Mouse (Mus musculus) midbrain, postnatal 0 days (tissue): Measurements from ENCODE around the gene Soga3. TPM values are rescaled to one million over a fixed set of nuclear protein-coding genes. Genes with fewer than 3 reads are reported as not detected.

Experiments used
- ATAC-seq: fragments of 200-750 bp; cut with Nextera tagmentation; 2 replicates; pipeline ENCODE4 v1.8.0; 2017; ENCODE audit warnings: moderate number of reproducible peaks, mild to moderate bottlenecking, moderate TSS enrichment, moderate library complexity; ENCODE audit not compliant: low FRiP score
- DNase-seq: peaks from one replicate; pipeline ENCODE4 v3.0.0-alpha.2; 2015; ENCODE audit warnings: low spot score
- H3K27ac ChIP-seq: fragments of 300-500 bp; sonication (generic); 2 replicates; pipeline ENCODE4 v1.5.1; 2014; ENCODE audit warnings: low read depth, mild to moderate bottlenecking, low read length, mixed read lengths
- H3K27me3 ChIP-seq: fragments of 300-500 bp; sonication (generic); 2 replicates; pipeline ENCODE4 v1.6.1; 2014; ENCODE audit warnings: low read length, control low read depth, mixed read lengths; ENCODE audit not compliant: insufficient read depth
- H3K36me3 ChIP-seq: fragments of 300-500 bp; sonication (generic); 2 replicates; pipeline ENCODE4 v1.6.1; 2014; ENCODE audit warnings: low read length, control low read depth, mixed read lengths; ENCODE audit not compliant: insufficient read depth
- H3K4me1 ChIP-seq: fragments of 300-500 bp; sonication (generic); 2 replicates; pipeline ENCODE4 v1.6.1; 2014; ENCODE audit warnings: mild to moderate bottlenecking, control low read depth, antibody characterized with exemption, low read length, mixed read lengths; ENCODE audit not compliant: insufficient read depth
- H3K4me2 ChIP-seq: fragments of 300-500 bp; sonication (generic); 2 replicates; pipeline ENCODE4 v1.6.1; 2014; ENCODE audit warnings: low read depth, mild to moderate bottlenecking, low read length, mixed read lengths; ENCODE audit not compliant: poor library complexity, severe bottlenecking
- H3K4me3 ChIP-seq: fragments of 300-500 bp; sonication (generic); 2 replicates; pipeline ENCODE4 v1.5.1; 2014; ENCODE audit warnings: low read depth, mild to moderate bottlenecking, low read length, moderate library complexity
- H3K9ac ChIP-seq: fragments of 300-500 bp; sonication (generic); replicated peaks from 2 replicates; pipeline ENCODE4 v1.6.1; 2014; ENCODE audit warnings: mild to moderate bottlenecking, low read length, moderate library complexity, mixed read lengths; ENCODE audit not compliant: poor library complexity, severe bottlenecking
- H3K9me3 ChIP-seq: fragments of 300-500 bp; sonication (generic); 2 replicates; pipeline ENCODE4 v1.6.1; 2016; ENCODE audit warnings: low read length, control low read depth
- CTCF ChIP-seq: IDR thresholded peaks from 2 replicates; pipeline ENCODE4 v1.5.1; 2016; ENCODE audit warnings: antibody characterized with exemption, mild to moderate bottlenecking
- WGBS: fragments of 180-500 bp; shearing (Covaris S2); extraction: QIAGEN DNeasy Blood & Tissue Kit; methylation state at CpG from one replicate; pipeline ENCODE4 v1.1.7; 2014; 5-methylcytosine and 5-hydroxymethylcytosine counted together
- polyA plus RNA-seq: library from polyadenylated mRNA; unstranded; fragments of >200 nt; fragmentation: Nextera tagmentation; extraction: Ambion mirVana; gene quantifications from 2 replicates; pipeline ENCODE4 v1.2.1, GENCODE M21; 2015
- total RNA-seq: library from RNA; depleted of rRNA; stranded (reverse); fragments of >200 nt; gene quantifications from 2 replicates; pipeline ENCODE4 v1.2.3, GENCODE M21; 2014

The Soga3 gene
- total and polyA plus RNA-seq, 2 experiments from 2014 or later = 160 to 164 TPM

DNA sequence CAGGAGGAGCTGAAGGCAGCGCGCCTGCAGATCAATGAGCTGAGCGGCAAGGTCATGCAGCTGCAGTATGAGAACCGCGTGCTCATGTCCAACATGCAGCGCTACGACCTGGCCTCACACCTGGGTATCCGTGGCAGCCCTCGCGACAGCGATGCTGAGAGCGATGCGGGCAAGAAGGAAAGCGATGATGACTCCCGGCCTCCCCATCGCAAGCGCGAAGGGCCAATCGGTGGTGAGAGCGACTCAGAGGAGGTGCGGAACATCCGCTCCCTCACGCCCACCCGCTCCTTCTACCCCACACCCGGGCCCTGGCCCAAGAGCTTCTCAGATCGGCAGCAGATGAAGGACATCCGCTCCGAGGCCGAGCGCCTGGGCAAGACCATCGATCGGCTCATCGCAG is 53.2 kb downstream of the Soga3 start:
- Histone ChIP-seq H3K4me2 (no peak overlapping the region), H3K9ac (no peak overlapping the region), H3K27me3 (no peaks in the 10 kb centered on the region), H3K9me3 (no peaks in the 10 kb centered on the region), H3K4me1 (no peaks in the 10 kb centered on the region), H3K4me3 (no peak overlapping the region), H3K27ac (no peak overlapping the region), H3K36me3 (peaks cover 33% of the 10 kb centered on the region)
- ATAC-seq (peak; percentile 24; the same call in 1 of the 2 replicates), DNase-seq (no peak)
- WGBS = 98% methylated on average over 33 of the region's 33 CpGs
- no peak for TF ChIP-seq CTCF

DNA sequence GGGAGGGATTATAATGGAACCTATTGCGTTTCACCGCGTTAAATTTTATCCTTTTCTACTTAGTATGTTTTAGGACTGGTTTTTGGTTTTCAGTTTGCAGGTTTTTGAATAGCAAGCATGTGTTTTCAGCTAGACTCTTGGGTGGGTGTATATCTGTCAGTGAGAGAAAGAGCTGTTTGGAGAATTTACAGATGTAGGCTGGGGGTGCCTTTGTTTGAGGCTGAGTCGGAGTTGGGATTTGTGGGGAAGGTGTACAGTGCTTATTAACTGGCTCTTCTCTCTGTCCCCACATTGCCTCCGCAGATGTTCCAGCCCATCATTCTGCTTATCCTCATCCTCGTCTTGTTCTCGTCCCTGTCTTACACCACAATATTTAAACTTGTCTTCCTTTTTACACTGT is 55.0 kb downstream of the Soga3 start, which contains the start of gene Gm49353:
TSS of gene Gm49353 (plus strand) at position 313 of the 400 bp plus-strand sequence.
- Histone ChIP-seq H3K4me1 (no peaks in the 10 kb centered on the region), H3K36me3 (peaks cover 36% of the 10 kb centered on the region), H3K9me3 (no peaks in the 10 kb centered on the region), H3K4me2 (no peak within 1 kb of the TSS), H3K27ac (no peak within 1 kb of the TSS), H3K27me3 (no peaks in the 10 kb centered on the region), H3K4me3 (no peak within 1 kb of the TSS), H3K9ac (no peak within 1 kb of the TSS)
- ATAC-seq (no peak), DNase-seq (no peak)
- TF ChIP-seq CTCF = no peak
- 92% methylated on average over 7 of the region's 7 CpGs for WGBS

- ATAC-seq = no peak
- H3K27me3 ChIP-seq = no peaks in the 10 kb centered on the region
- peaks cover 36% of the 10 kb centered on the region for H3K36me3 ChIP-seq
- DNase-seq = no peak
- H3K4me2 ChIP-seq = no peak overlapping the region
- H3K4me1 ChIP-seq = no peaks in the 10 kb centered on the region
- H3K9me3 ChIP-seq = no peaks in the 10 kb centered on the region
- no peak overlapping the region for H3K9ac ChIP-seq
- WGBS = 85% methylated on average over 3 of the region's 3 CpGs
- H3K27ac ChIP-seq = no peak overlapping the region
- TF ChIP-seq CTCF = no peak
- no peak overlapping the region for H3K4me3 ChIP-seq
Observed at GRCm38 (mm10) chr10:29199835-29200234, 56.2 kb downstream of the Soga3 start.

DNA sequence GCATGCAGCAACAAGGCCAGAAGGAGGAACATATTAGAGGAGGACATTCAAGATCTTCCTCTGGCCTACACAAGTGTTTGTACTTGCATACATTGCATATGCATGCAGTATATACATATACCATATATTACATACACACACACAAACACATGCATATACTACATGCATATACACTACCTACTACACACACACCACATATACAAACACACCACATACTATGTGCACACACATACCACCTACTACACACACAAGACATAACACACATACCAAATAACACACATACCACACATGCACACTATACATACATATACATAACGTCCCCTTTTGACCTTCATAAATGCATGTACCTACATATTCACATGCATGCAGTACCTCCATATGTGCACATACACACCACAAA is 57.0 kb downstream of the Soga3 start:
- 92% methylated on average over 1 of the region's 1 CpGs for WGBS
- no peak overlapping the region for H3K9ac ChIP-seq
- DNase-seq (no peak), ATAC-seq (0 out of 2 replicates have a peak, but pooled peaks have one; percentile 21)
- H3K4me2 ChIP-seq = no peak overlapping the region
- H3K27me3 ChIP-seq = no peaks in the 10 kb centered on the region
- no peak overlapping the region for H3K27ac ChIP-seq
- H3K9me3 ChIP-seq = no peaks in the 10 kb centered on the region
- no peak for TF ChIP-seq CTCF
- no peaks in the 10 kb centered on the region for H3K4me1 ChIP-seq
- H3K36me3 ChIP-seq = peaks cover 36% of the 10 kb centered on the region
- no peak overlapping the region for H3K4me3 ChIP-seq

DNA sequence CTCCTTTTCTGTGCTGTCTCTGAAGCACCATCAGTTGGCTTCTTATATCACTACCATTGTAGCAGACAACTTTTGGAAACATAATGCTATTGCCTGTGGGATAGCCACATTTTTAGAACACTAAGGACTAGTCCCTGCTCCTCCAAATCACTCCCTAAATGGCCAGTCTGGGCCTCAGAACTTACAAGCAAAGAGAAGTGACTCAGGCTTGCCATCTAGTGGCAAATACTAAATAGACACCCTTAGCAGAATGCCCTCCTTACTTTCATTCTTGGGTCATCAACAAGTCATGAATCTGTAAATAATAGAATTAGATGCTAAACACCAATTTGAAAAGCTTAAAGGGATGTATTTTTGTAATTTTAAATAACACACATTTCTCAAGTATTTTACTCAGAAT is 63.1 kb downstream of the Soga3 start:
- Histone ChIP-seq H3K36me3 (peaks cover 6% of the 10 kb centered on the region; the same call in 1 of the 2 replicates), H3K9ac (no peak overlapping the region), H3K4me3 (no peak overlapping the region), H3K4me1 (no peaks in the 10 kb centered on the region), H3K27me3 (no peaks in the 10 kb centered on the region), H3K4me2 (no peak overlapping the region), H3K27ac (no peak overlapping the region), H3K9me3 (no peaks in the 10 kb centered on the region)
- DNase-seq = peak; percentile 75
- TF ChIP-seq CTCF = peak; percentile 89
- peak; percentile 79 for ATAC-seq

- H3K27me3 ChIP-seq = no peaks in the 10 kb centered on the region
- peaks cover 3% of the 10 kb centered on the region; the same call in 1 of the 2 replicates for H3K36me3 ChIP-seq
- H3K27ac ChIP-seq = no peak overlapping the region
- H3K4me3 ChIP-seq = no peak overlapping the region
- DNase-seq (no peak), ATAC-seq (no peak)
- no peak overlapping the region for H3K4me2 ChIP-seq
- no peak overlapping the region for H3K9ac ChIP-seq
- 50% methylated on average over 3 of the region's 3 CpGs for WGBS
- TF ChIP-seq CTCF = no peak
- no peaks in the 10 kb centered on the region for H3K9me3 ChIP-seq
- H3K4me1 ChIP-seq = no peaks in the 10 kb centered on the region
Observed at GRCm38 (mm10) chr10:29208735-29209134, 65.1 kb downstream of the Soga3 start.
